Mouse (Mus musculus): ENCODE results near the gene Cyp8b1.

Gene Cyp8b1
- long read RNA-seq, experiment 1, partial matches to known transcripts, result 0 of 1 reads
- long read RNA-seq, experiment 1, other reads (novel, unspliced or antisense), result 0 of 1 reads
- long read RNA-seq, experiment 2, partial matches to known transcripts, result 0 of 2 reads
- long read RNA-seq, experiment 2, other reads (novel, unspliced or antisense), result 0 of 2 reads

GRCm38 (mm10) chr9:121916102-121916501 lies at the start of gene Cyp8b1:
Gene Cyp8b1, minus strand, starts transcription at chr9:121916305.
- intact Hi-C loops (cut with DNase I), result no loop called here

DNA sequence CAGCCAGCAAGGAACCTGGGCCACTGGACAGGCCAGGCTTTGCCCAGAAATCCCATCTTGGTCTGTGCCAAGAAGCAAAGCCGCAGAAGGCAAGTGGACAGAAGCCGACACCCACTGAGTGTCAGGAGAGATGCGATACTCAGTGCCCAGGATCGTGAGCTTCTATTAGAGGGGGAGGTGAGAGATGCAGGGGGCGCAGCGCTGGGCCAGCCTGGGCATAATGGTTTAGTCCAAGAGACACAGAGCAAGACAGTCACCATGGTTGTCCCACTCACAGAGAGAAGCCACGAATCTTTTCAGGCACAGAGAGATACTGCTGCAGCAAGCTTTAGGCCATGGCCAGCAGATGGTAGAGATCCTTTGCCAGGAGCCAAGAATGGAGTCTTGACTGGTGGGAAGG lies 48.8 kb upstream of the Cyp8b1 start:
- intact Hi-C loops (cut with DNase I), result no loop called here

DNA sequence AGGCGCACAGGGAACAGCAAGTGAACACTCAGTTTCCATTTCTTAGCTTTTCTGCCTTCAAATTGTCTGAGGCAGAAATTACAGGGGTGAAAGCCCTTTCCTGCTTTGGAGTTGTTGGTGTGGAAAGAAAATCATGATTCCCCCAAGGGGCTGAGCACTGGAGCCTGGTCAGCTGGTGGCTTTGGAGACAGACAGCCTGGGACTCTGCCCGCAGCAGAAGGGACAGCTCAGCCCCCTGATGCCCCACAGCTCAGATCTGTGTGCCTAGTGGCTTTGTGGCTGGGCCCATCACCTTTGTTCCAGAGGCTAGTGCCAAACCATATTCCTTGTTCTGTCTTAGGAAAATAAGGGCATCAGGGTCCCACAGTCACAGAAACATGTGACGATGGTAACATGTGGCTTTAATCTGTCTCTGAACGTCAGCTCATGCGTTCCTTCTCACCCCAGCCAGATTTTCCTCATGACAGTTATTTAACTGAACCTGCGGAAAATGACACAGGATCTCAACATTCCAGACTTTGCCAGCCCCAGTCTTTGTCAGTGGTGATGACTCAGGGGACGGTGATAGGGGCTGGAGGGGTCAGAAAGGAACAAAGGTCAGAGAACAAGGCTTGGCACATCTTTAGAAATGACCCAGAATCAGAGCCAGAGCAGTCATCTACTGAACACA lies 44.0 kb upstream of the Cyp8b1 start:
- intact Hi-C loops (cut with DNase I), result no loop called here

DNA sequence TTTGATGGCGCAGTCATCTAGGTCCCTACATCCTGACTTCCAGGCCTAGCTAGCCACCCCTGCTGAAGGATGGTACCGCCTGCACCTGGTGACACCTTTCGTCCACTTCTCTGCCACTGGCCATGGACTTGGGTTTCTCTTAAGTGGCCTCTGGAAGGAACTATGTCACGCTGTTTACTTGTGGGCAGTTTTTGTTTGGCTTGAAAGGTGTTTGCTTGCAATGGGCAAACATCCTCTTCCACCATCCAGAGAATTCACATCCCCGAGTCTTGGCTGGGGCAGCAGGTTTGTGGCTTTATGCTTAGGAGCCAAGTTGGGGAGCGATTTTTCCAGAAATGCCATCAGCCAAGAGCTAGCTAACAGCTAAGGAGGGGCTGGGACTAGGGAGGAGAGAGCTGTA lies 36.5 kb upstream of the Cyp8b1 start:
- intact Hi-C loops (cut with DNase I), result no loop called here

- intact Hi-C loops (cut with DNase I), result no loop called here
Measured at GRCm38 (mm10) chr9:121951114-121951423, 35.0 kb upstream of the Cyp8b1 start.

GRCm38 (mm10) chr9:121950418-121951113 lies 34.5 kb upstream of the Cyp8b1 start, which contains the start of gene Fam198a:
Gene Fam198a, plus strand, starts transcription at chr9:121950988.
- intact Hi-C loops (cut with DNase I), result no loop called here

GRCm38 (mm10) chr9:121948431-121948830 lies 32.3 kb upstream of the Cyp8b1 start:
- intact Hi-C loops (cut with DNase I), result loop anchor here (1.0 kb wide), 1 partner anchor 66 kb away; no protein-coding TSS in a partner anchor

GRCm38 (mm10) chr9:121947784-121948183 lies 31.7 kb upstream of the Cyp8b1 start:
- intact Hi-C loops (cut with DNase I), result loop anchor here (1.0 kb wide), 2 partner anchors 38 to 67 kb away; no protein-coding TSS in a partner anchor

GRCm38 (mm10) chr9:121943628-121944027 lies 27.5 kb upstream of the Cyp8b1 start:
- intact Hi-C loops (cut with DNase I), result no loop called here

DNA sequence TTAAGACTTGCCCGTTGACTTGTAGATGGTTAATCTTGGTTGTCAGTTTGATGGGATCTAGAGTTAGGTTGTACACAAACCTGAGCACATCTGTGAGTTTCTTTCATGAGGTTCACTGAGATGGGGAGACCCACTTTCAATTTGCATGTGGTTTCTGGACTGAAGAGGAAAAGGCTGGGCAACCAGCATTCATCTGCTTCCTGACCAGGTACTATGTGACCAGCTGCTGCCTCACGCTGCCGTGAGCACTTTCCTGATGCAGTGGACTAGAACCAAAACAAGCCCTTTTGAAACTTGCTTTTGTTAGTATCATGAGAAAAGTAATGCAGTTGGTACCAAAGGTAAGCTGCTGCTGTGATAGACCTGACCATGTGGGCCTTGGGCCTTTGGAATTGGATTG lies 26.9 kb upstream of the Cyp8b1 start:
- intact Hi-C loops (cut with DNase I), result no loop called here

DNA sequence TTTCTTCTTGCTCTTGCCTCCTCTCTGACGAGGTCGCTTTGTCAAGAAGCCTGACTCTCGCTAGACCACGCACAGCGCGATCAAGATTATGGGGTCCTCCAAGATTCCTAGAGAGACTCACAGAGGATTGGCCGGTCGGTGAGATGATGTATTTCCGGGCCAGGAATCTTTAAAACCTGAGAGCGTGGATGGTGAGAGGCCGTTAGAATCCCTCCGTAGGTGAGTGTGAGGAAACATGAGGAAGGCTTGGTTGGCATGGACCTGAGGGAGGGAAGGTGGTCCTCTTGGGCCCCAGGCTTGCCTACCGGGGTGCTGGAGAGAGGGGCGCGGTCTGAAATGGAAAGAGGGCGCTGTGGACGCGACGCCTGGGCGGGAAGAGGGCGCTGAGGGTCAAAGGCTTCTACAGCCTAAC lies 21.8 kb upstream of the Cyp8b1 start:
- intact Hi-C loops (cut with DNase I), result no loop called here

DNA sequence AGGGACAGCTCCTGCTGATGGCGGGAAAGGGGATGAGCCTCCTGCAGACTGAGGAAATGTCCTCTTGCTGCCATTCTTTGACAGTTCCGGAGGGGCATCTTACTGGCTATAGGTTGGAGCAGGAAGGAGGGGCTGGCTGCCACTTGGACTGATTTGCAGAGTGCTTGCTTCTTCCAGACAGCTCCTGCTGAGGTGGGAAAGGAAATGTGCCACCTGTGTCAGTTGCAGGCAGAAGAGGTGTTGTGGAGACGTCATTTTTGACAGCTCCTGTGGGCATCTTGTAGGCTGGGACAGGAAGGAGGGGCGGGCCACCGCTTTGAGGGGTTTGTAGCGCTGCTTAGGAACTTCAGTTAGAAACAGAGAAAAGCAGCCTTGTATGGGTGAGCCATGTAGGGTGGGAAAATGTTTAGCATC lies 21.4 kb upstream of the Cyp8b1 start:
- intact Hi-C loops (cut with DNase I), result no loop called here

GRCm38 (mm10) chr9:121936952-121937351 lies 20.8 kb upstream of the Cyp8b1 start:
- intact Hi-C loops (cut with DNase I), result no loop called here

GRCm38 (mm10) chr9:121934856-121935255 lies 18.8 kb upstream of the Cyp8b1 start:
- intact Hi-C loops (cut with DNase I), result no loop called here

- intact Hi-C loops (cut with DNase I), result loop anchor here (5.0 kb wide), 1 partner anchor 46 kb away; no protein-coding TSS in a partner anchor
Measured at GRCm38 (mm10) chr9:121928498-121928897, 12.4 kb upstream of the Cyp8b1 start.

- intact Hi-C loops (cut with DNase I), result loop anchor here (5.0 kb wide), 1 partner anchor 45 kb away; no protein-coding TSS in a partner anchor
Measured at GRCm38 (mm10) chr9:121927721-121928120, 11.6 kb upstream of the Cyp8b1 start.

DNA sequence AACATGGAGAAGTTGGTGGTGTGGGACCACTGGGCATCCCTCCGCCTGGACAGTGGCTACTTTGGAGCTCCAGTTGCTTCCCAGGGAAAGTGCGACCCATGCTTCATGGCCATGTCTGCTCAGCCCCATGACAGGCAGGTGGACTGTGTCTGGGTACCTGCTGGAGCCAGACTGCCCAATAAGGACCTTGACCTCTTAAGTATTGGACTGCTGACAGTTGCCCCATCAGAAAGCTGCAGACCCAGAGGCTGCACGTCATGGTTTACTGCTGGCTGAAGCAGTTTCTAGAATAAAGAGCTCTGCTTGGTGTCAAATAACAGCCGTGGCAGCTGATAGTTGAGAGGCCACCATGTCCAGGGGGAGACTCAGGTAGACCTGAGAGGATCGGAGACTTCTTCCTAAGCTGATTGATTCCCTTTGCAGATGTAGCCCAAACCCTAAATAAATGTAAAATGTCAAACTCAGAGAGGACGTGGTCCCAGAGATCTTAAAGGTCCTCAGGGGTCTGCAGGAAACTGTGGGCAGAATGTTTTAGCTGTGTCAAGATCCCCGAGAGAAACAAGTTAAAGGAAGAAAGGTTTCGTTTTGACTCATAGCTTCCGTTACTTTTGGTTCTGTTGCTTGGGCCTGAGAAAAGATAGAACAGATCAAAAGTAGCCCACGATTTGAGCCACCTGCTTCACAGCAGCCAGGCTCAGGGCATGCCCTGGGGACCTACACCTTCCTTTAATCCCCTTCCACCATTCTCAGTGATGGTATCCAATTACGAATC lies 10.7 kb upstream of the Cyp8b1 start:
- intact Hi-C loops (cut with DNase I), result loop anchor here (5.0 kb wide), 1 partner anchor 45 kb away; no protein-coding TSS in a partner anchor

- intact Hi-C loops (cut with DNase I), result loop anchor here (5.0 kb wide), 1 partner anchor 44 kb away; no protein-coding TSS in a partner anchor
Measured at GRCm38 (mm10) chr9:121925959-121926358, 9.9 kb upstream of the Cyp8b1 start.

DNA sequence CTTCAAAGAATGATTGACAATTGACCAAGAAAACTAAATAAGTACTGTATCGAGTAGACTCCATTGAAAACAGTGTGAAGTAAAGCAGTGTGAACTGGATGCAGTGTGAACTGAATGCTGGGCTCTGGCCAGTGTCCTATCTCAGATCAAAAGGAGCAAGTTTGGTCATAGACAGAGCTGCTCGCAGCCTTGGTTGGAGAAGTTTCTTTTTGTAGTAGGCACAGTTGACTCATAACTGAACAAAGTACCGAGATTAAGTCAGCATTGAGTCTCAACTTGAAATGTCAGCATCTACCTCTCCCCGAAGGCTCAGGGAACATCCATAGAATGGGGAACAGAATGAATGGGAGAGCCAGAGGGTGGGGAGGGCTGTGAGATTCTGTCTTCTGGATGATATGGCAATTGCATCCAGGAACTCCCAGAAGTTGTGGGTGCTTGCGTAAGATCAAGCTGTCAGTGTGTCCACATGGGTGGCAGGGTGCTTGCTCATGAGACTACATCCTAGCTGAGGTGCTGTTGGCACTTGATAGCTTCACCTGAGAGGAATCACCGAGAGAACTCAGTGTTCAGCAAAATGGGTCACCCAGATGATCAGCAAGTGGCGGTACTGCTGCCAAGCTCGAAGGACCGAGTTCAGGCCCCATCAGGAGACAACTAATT lies 8.9 kb upstream of the Cyp8b1 start:
- intact Hi-C loops (cut with DNase I), result loop anchor here (5.0 kb wide), 1 partner anchor 43 kb away; no protein-coding TSS in a partner anchor

DNA sequence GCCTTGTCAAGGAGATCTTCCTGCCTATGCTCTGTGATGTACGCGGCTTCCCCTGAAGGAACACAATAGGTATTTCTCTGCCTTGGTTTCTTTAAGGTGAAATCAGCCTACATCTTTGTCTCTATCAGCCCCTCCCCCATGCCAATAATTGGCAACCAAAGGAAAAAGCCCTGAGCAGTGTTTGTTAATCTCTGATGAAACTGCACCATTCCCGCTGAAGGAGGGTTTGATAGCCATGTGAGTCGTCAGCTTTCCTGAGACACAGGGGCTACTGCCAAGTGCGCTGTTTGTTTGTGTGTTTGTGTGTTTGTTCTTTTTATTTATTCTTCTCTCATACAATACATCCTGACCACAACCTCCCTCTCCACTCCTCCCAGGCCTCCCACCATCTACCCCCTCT lies 7.8 kb upstream of the Cyp8b1 start:
- intact Hi-C loops (cut with DNase I), result no loop called here

- intact Hi-C loops (cut with DNase I), result no loop called here
Measured at GRCm38 (mm10) chr9:121923443-121923842, 7.3 kb upstream of the Cyp8b1 start.
